Mouse (Mus musculus): ENCODE measurements at regions not wholly inside any gene's neighbourhood (a gene's known extent, or its start where the extent isn't known, plus 50 kb on each side); places are given as distances from the start of the nearest gene placed in this dataset.

GRCm38 (mm10) chr14:105818841-105819240 is 77.8 kb downstream of the Spry2 start:
- no peak for DNase-seq (ENCODE audit: extremely low read depth)
- no peak overlapping the region for H3K9ac ChIP-seq (ENCODE audit: insufficient read depth, low read depth)
- H3K36me3 ChIP-seq (replicated peaks in 1 of 2; ENCODE audit: control insufficient read depth in 1 of 2, insufficient read depth in 1 of 2, low read length in 1 of 2), result no peaks in the 10 kb centered on the region
- dilution Hi-C loops (cut with MboI; ENCODE audit: extremely low pct_ligation_motif_present, extremely low pct_unique_long_range_greater_than_20kb, low sequenced_read_pairs) (no loop called here), in situ Hi-C loops (cut with MboI; ENCODE audit: low pct_ligation_motif_present, low pct_unique_long_range_greater_than_20kb, low sequenced_read_pairs) (no loop called here)
- no peaks in the 10 kb centered on the region for H3K79me2 ChIP-seq (replicated peaks; ENCODE audit: control insufficient read depth, extremely low read depth, insufficient read depth, poor library complexity, severe bottlenecking)
- TF ChIP-seq USF1 (IDR thresholded peaks at IDR 0.05; ENCODE audit: low read depth, low read length) (no peak), HCFC1 (IDR thresholded peaks at IDR 0.05; ENCODE audit: low read depth, low read length) (no peak), TBP (conservative IDR thresholded peaks at IDR 0.05; ENCODE audit: low read depth, low read length) (no peak), KAT2A (IDR thresholded peaks at IDR 0.05; ENCODE audit: insufficient replicate concordance, low read length) (no peak), PAX5 (IDR thresholded peaks at IDR 0.05; ENCODE audit: low read length) (no peak), RCOR1 (conservative IDR thresholded peaks at IDR 0.05; ENCODE audit: low read depth, low read length) (no peak), MAX (IDR thresholded peaks at IDR 0.05; ENCODE audit: low read length) (no peak), ZC3H11A (IDR thresholded peaks at IDR 0.05; ENCODE audit: low read depth, low read length) (no peak), POLR2A (IDR thresholded peaks at IDR 0.05; ENCODE audit: low read depth, low read length) (no peak), SIN3A (IDR thresholded peaks at IDR 0.05; ENCODE audit: low read length) (no peak), USF2 (conservative IDR thresholded peaks at IDR 0.05; ENCODE audit: low read depth, low read length) (no peak), NRF1 (IDR thresholded peaks at IDR 0.05; ENCODE audit: low read depth, low read length) (no peak), JUN (IDR thresholded peaks at IDR 0.05; ENCODE audit: insufficient read depth, low read depth, low read length) (no peak), NELFE (IDR thresholded peaks at IDR 0.05; ENCODE audit: low read depth, low read length) (no peak), BHLHE40 (IDR thresholded peaks at IDR 0.05; ENCODE audit: low read depth, low read length) (no peak), ETS1 (conservative IDR thresholded peaks at IDR 0.05; ENCODE audit: low read depth, low read length) (no peak), ELF1 (IDR thresholded peaks at IDR 0.05; ENCODE audit: low read depth, low read length) (no peak), CHD1 (IDR thresholded peaks at IDR 0.05; ENCODE audit: low read depth, low read length) (no peak)
- no peak overlapping the region for H3K4me2 ChIP-seq (ENCODE audit: insufficient read depth, low read depth, poor library complexity, severe bottlenecking)
- H3K4me1 ChIP-seq (ENCODE audit: control insufficient read depth in 1 of 2, insufficient read depth in 2 of 2), result no peaks in the 10 kb centered on the region
- H3K27me3 ChIP-seq (replicated peaks), result no peaks in the 10 kb centered on the region
- H3K4me3 ChIP-seq (replicated peaks in 1 of 3; ENCODE audit: low read depth in 2 of 3, low read length in 2 of 3, poor library complexity in 1 of 3), result no peak overlapping the region
- no peak overlapping the region for H3K27ac ChIP-seq (ENCODE audit: insufficient read depth, low read depth)
- H3K9me3 ChIP-seq (replicated peaks; ENCODE audit: low read length), result peaks cover 22% of the 10 kb centered on the region

DNA sequence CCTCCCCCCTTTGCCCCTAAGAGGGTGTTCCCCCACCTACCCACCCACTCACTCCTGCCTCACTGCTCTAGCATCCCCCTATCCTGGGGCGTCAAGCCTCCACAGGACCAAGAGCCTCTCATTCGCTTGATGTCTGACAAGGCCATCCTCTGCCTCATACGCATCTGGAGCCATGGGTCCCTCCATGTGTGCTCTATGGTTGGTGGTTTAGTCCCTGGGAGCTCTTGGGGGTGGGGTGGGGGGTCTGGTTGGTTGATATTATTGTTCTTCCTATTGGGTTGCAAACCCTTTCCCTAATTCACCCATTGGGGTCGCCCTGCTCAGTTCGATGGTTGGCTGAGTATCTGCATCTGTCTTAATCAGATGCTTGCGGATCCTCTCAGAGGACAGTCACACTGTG is 79.1 kb downstream of the Spry2 start:
- Histone ChIP-seq H3K4me2 (ENCODE audit: insufficient read depth, low read depth, poor library complexity, severe bottlenecking) (no peak overlapping the region), H3K27ac (ENCODE audit: insufficient read depth, low read depth) (no peak overlapping the region), H3K4me3 (replicated peaks in 1 of 3; ENCODE audit: low read depth in 2 of 3, low read length in 2 of 3, poor library complexity in 1 of 3) (no peak overlapping the region), H3K79me2 (replicated peaks; ENCODE audit: control insufficient read depth, extremely low read depth, insufficient read depth, poor library complexity, severe bottlenecking) (no peaks in the 10 kb centered on the region), H3K27me3 (replicated peaks) (no peaks in the 10 kb centered on the region), H3K36me3 (replicated peaks in 1 of 2; ENCODE audit: control insufficient read depth in 1 of 2, insufficient read depth in 1 of 2, low read length in 1 of 2) (no peaks in the 10 kb centered on the region), H3K9ac (ENCODE audit: insufficient read depth, low read depth) (no peak overlapping the region), H3K4me1 (ENCODE audit: control insufficient read depth in 1 of 2, insufficient read depth in 2 of 2) (no peaks in the 10 kb centered on the region), H3K9me3 (replicated peaks; ENCODE audit: low read length) (peaks cover 26% of the 10 kb centered on the region)
- in situ Hi-C loops (cut with MboI; ENCODE audit: low pct_ligation_motif_present, low pct_unique_long_range_greater_than_20kb, low sequenced_read_pairs) (no loop called here), dilution Hi-C loops (cut with MboI; ENCODE audit: extremely low pct_ligation_motif_present, extremely low pct_unique_long_range_greater_than_20kb, low sequenced_read_pairs) (no loop called here)
- no peak for TF ChIP-seq MAX (IDR thresholded peaks at IDR 0.05; ENCODE audit: low read length)
- TF ChIP-seq ZMIZ1 (IDR thresholded peaks at IDR 0.05; ENCODE audit: low read depth, low read length), result no peak
- no peak for TF ChIP-seq NRF1 (IDR thresholded peaks at IDR 0.05; ENCODE audit: low read depth, low read length)
- TF ChIP-seq ZKSCAN1 (IDR thresholded peaks at IDR 0.05; ENCODE audit: borderline replicate concordance, low read depth, low read length), result no peak
- TF ChIP-seq USF2 (conservative IDR thresholded peaks at IDR 0.05; ENCODE audit: low read depth, low read length), result no peak
- TF ChIP-seq POLR2A (IDR thresholded peaks at IDR 0.05; ENCODE audit: low read depth, low read length), result no peak
- no peak for TF ChIP-seq CTCF (conservative IDR thresholded peaks at IDR 0.05 in 1 of 2, IDR thresholded peaks at IDR 0.05 in 1 of 2; ENCODE audit: low read depth in 2 of 2, low read length in 2 of 2)
- no peak for TF ChIP-seq PAX5 (IDR thresholded peaks at IDR 0.05; ENCODE audit: low read length)
- TF ChIP-seq SIN3A (IDR thresholded peaks at IDR 0.05; ENCODE audit: low read length), result no peak
- no peak for TF ChIP-seq UBTF (IDR thresholded peaks at IDR 0.05; ENCODE audit: low read depth, low read length)
- TF ChIP-seq ZC3H11A (IDR thresholded peaks at IDR 0.05; ENCODE audit: low read depth, low read length), result no peak
- no peak for TF ChIP-seq EP300 (IDR thresholded peaks at IDR 0.05; ENCODE audit: low read length)
- no peak for TF ChIP-seq ETS1 (conservative IDR thresholded peaks at IDR 0.05; ENCODE audit: low read depth, low read length)
- TF ChIP-seq POLR2AphosphoS2 (IDR thresholded peaks at IDR 0.05; ENCODE audit: low read depth, low read length), result no peak
- no peak for TF ChIP-seq RCOR1 (conservative IDR thresholded peaks at IDR 0.05; ENCODE audit: low read depth, low read length)
- no peak for TF ChIP-seq E2F4 (IDR thresholded peaks at IDR 0.05; ENCODE audit: insufficient replicate concordance, low read depth, low read length)
- TF ChIP-seq MEF2A (IDR thresholded peaks at IDR 0.05; ENCODE audit: borderline replicate concordance, low read depth, low read length), result no peak
- TF ChIP-seq USF1 (IDR thresholded peaks at IDR 0.05; ENCODE audit: low read depth, low read length), result no peak
- DNase-seq (ENCODE audit: extremely low read depth), result no peak

All from CH12.LX (cell line).